Mouse (Mus musculus): ENCODE measurements at regions not wholly inside any gene's neighbourhood (a gene's known extent, or its start where the extent isn't known, plus 50 kb on each side); places are given as distances from the start of the nearest gene placed in this dataset.

DNA sequence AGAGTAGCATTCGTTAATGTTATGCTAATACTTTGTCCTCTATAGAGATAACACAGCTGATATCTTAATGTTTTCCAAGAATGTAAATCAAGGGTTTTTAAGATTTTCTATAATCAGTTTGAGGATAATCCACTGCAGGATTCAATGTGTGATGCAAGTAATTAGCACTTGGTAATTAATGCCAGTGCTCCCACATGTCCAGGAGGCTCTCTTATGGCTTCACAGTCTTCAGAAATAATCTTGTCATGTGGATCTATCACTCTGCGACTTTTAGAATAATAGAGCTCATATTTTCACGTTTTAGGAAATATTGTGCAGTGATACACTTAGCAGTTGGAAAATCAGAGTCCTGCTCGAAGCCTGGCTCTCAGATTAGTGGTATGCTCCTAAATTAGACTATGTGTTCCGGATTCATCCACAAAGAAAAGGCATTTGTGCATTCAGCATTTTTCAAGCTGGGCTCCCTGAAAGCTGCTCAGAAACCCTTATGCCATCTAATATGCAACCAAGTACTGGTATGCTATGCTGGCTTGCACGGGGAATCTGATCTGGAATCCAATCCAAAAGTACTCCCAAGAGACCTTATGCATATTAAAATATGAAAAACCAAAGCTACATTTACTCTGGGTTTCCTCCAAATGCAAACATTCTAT, 1302.8 kb upstream of the Tyrp1 start:
- Histone ChIP-seq H3K27ac (ENCODE audit: low read depth, low read length) (peak overlapping the region; percentile 85), H3K4me1 (ENCODE audit: insufficient read depth) (peaks cover 12% of the 10 kb centered on the region; the same call in 1 of the 2 replicates), H3K9ac (no peak overlapping the region), H3K4me2 (ENCODE audit: low read depth) (no peak overlapping the region), H3K36me3 (ENCODE audit: insufficient read depth) (no peaks in the 10 kb centered on the region), H3K27me3 (ENCODE audit: insufficient read depth, low read length) (no peaks in the 10 kb centered on the region), H3K4me3 (ENCODE audit: low read depth, low read length) (no peak overlapping the region), H3K9me3 (ENCODE audit: low read length) (no peaks in the 10 kb centered on the region)
- DNase-seq, result peak; percentile 79
- 26% methylated on average over 6 of the region's 6 CpGs for WGBS
- ATAC-seq, result peak; percentile 79
- TF ChIP-seq CTCF (IDR thresholded peaks at IDR 0.05; ENCODE audit: low read depth), result no peak

DNA sequence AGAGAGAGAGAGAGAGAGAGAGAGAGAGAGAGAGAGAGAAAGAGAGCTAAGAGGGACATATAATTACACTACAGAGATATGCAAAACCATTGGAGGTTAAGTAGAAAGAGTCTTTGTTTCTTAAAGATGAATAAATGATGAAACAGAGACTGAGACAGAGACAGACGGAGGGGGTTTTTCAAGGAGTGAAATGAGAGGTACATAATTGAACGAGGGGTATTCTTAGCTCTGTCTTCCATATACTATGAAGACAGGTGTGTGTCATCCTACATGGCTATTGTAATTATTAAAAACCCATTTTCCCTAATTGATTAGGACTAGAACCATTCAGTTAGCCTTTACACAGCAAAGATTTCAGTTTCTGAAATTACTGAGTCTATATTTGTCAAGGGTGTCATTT, 1302.2 kb upstream of the Tyrp1 start:
- DNase-seq (peak; percentile 49), ATAC-seq (peak; percentile 58; the same call in 1 of the 2 replicates)

DNA sequence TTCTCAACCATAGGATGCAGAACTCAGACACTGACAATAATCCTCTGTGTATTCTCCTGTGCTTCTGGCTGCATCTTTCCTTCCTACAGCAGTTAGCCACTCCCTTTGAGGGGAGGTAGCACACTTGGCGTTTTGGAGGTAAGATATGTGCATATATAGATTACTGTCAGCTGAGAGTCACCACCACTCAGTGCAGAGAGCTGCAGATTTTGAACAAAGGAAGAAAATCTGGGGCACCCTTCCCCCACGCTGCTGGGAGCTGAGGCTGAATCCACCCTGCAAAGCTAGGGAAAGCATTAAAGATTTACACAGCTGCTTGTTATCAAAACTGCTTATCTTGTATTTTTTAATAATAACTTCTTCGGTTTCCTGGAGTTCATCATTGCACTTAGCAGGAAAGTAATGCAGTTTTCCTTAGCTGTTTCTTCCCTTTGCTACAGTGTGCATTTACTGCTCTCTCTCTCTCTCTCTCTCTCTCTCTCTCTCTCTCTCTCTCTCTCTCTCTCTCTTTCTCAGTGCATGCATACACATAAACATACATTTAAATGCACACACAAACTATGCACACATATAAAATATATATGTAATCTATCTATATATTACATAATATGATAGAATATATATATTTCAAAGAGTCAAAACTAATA, 1301.4 kb upstream of the Tyrp1 start:
- peaks cover 12% of the 10 kb centered on the region; the same call in 1 of the 2 replicates for H3K4me1 ChIP-seq (ENCODE audit: insufficient read depth)
- no peak overlapping the region for H3K4me3 ChIP-seq (ENCODE audit: low read depth, low read length)
- H3K27ac ChIP-seq (ENCODE audit: low read depth, low read length), result peak overlapping the region; percentile 85
- DNase-seq (peak; percentile 78), ATAC-seq (peak; percentile 92)
- peak overlapping the region; percentile 18; the same call in 1 of the 2 replicates for H3K9ac ChIP-seq
- no peaks in the 10 kb centered on the region for H3K36me3 ChIP-seq (ENCODE audit: insufficient read depth)
- 18% methylated on average over 3 of the region's 3 CpGs for WGBS
- H3K27me3 ChIP-seq (ENCODE audit: insufficient read depth, low read length), result no peaks in the 10 kb centered on the region
- H3K4me2 ChIP-seq (ENCODE audit: low read depth), result no peak overlapping the region
- TF ChIP-seq CTCF (IDR thresholded peaks at IDR 0.05; ENCODE audit: low read depth), result no peak
- no peaks in the 10 kb centered on the region for H3K9me3 ChIP-seq (ENCODE audit: low read length)

More for the DNA sequence above, 1302.2 kb upstream of the Tyrp1 start:
- H3K27ac ChIP-seq (ENCODE audit: low read depth, low read length), result peak overlapping the region; percentile 85
- no peak overlapping the region for H3K4me2 ChIP-seq (ENCODE audit: low read depth)
- 0 out of 2 replicates have a peak overlapping the region, but pooled peaks have one; percentile 18 for H3K9ac ChIP-seq
- no peak overlapping the region for H3K4me3 ChIP-seq (ENCODE audit: low read depth, low read length)
- WGBS, result 23% methylated on average over 2 of the region's 2 CpGs
- no peak for TF ChIP-seq CTCF (IDR thresholded peaks at IDR 0.05; ENCODE audit: low read depth)
- H3K27me3 ChIP-seq (ENCODE audit: insufficient read depth, low read length), result no peaks in the 10 kb centered on the region
- no peaks in the 10 kb centered on the region for H3K36me3 ChIP-seq (ENCODE audit: insufficient read depth)
- H3K4me1 ChIP-seq (ENCODE audit: insufficient read depth), result peaks cover 12% of the 10 kb centered on the region; the same call in 1 of the 2 replicates
- no peaks in the 10 kb centered on the region for H3K9me3 ChIP-seq (ENCODE audit: low read length)

DNA sequence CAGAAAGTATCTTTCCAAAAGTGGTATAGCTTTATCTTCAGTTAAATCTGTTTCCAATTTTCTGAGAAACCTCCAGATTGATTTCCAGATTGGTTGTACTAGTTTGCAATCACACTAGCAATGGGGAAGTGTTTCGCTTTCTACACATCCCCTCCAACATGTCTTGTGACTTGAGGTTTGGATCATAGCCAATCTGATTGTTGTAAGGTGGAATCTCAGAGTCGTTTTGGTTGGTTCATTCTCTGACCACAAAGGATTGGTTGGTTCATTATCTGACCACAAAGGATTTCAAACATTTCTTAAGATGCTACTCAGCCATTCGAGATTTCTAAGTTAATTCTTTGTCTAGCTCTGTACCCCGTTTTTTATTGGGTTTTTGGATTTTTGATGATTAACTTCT, 1288.5 kb upstream of the Tyrp1 start:
- TF ChIP-seq CTCF (IDR thresholded peaks at IDR 0.05; ENCODE audit: low read depth), result no peak
- Histone ChIP-seq H3K36me3 (ENCODE audit: insufficient read depth) (no peaks in the 10 kb centered on the region), H3K27me3 (ENCODE audit: insufficient read depth, low read length) (no peaks in the 10 kb centered on the region), H3K9ac (no peak overlapping the region), H3K4me1 (ENCODE audit: insufficient read depth) (no peaks in the 10 kb centered on the region), H3K9me3 (ENCODE audit: low read length) (no peaks in the 10 kb centered on the region), H3K4me3 (ENCODE audit: low read depth, low read length) (no peak overlapping the region), H3K27ac (ENCODE audit: low read depth, low read length) (no peak overlapping the region), H3K4me2 (ENCODE audit: low read depth) (no peak overlapping the region)
- 60% methylated on average over 4 of the region's 4 CpGs for WGBS
- ATAC-seq (no peak), DNase-seq (no peak)
